Mouse (Mus musculus): Measurements from ENCODE around the gene Clpp. TPM values are rescaled to one million over a fixed set of nuclear protein-coding genes. Genes with fewer than 3 reads are reported as not detected.
A peak's percentile ranks its signal among the peaks of the same experiment; 100 is the strongest.

The Clpp gene
- polyA plus RNA-seq, 1 experiment from 2014 or later: 147 TPM

DNA sequence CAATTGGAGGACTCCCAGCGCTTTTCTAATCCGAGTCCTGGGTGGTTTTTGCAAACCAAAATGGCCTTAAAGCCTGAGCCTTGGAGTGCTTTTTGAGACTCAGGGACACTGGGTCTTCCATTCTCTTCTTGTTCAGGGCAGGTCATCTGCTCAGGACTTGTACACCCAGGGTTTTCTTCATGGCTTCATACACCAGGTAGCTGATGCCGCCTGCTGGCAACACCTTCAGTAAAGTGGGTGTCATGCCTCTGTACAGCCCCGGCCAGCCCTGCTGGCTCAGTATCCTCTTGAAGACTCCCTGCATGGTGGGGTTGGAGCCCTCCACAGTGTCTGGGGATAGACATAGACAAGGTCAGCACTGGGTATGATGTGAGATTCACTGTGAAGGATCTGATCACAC is 42.7 kb downstream of the Clpp start:
- H3K27ac ChIP-seq: no peak overlapping the region
- H3K9ac ChIP-seq (replicated peaks): no peak overlapping the region
- no peaks in the 10 kb centered on the region for H3K9me3 ChIP-seq
- peak overlapping the region; percentile 58; the same call in 1 of the 2 replicates for H3K4me2 ChIP-seq
- H3K27me3 ChIP-seq: peaks cover 12% of the 10 kb centered on the region
- WGBS: 93% methylated on average over 4 of the region's 4 CpGs
- peaks cover 15% of the 10 kb centered on the region for H3K36me3 ChIP-seq
- no peak for ATAC-seq (ENCODE audit: insufficient number of reproducible peaks, insufficient read depth, low FRiP score, low TSS enrichment, low read depth)
- peaks cover 18% of the 10 kb centered on the region for H3K4me1 ChIP-seq (replicated peaks)
- peak overlapping the region; percentile 41 for H3K4me3 ChIP-seq (replicated peaks)

GRCm38 (mm10) chr17:57038978-57039377 is 48.9 kb downstream of the Clpp start:
- no peak for ATAC-seq (ENCODE audit: insufficient number of reproducible peaks, insufficient read depth, low FRiP score, low TSS enrichment, low read depth)
- Histone ChIP-seq H3K4me1 (replicated peaks) (no peaks in the 10 kb centered on the region), H3K9me3 (no peaks in the 10 kb centered on the region), H3K27ac (no peak overlapping the region), H3K9ac (replicated peaks) (no peak overlapping the region), H3K27me3 (peaks cover 31% of the 10 kb centered on the region), H3K36me3 (no peaks in the 10 kb centered on the region), H3K4me2 (no peak overlapping the region), H3K4me3 (replicated peaks) (no peak overlapping the region)
- 37% methylated on average over 8 of the region's 8 CpGs for WGBS

DNA sequence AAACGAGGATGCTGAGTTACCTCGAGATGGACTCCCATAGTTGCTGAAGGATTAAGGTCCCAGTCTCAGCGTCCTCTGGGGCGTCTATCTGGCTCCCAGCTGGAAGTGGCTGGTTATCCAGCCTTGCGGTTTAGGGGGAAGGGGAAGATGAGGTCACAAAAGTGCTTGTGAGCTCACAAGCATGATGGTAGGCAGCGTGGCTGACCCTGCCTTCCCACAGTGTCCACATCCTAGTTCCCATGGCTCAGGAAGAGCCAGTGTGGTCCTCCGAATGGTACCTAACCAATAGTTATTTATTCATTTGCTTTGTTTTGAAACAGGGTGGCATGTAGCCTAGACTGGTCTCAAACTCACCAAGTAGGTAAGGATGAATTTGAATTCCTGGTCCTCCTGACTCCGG is 51.4 kb downstream of the Clpp start, which contains the start of gene Slc25a41:
Gene Slc25a41, minus strand, starts transcription at position 101 of the 400 bp plus-strand sequence.
- no peak for ATAC-seq (ENCODE audit: insufficient number of reproducible peaks, insufficient read depth, low FRiP score, low TSS enrichment, low read depth)

More for the DNA sequence above, 51.4 kb downstream of the Clpp start, which contains the start of gene Slc25a41:
- H3K4me1 ChIP-seq (replicated peaks): no peaks in the 10 kb centered on the region
- H3K9ac ChIP-seq (replicated peaks): no peak within 1 kb of the TSS
- H3K27me3 ChIP-seq: peaks cover 30% of the 10 kb centered on the region
- WGBS: 71% methylated on average over 8 of the region's 8 CpGs
- H3K9me3 ChIP-seq: no peaks in the 10 kb centered on the region
- H3K4me2 ChIP-seq: no peak within 1 kb of the TSS
- no peak within 1 kb of the TSS for H3K27ac ChIP-seq
- H3K36me3 ChIP-seq: no peaks in the 10 kb centered on the region
- H3K4me3 ChIP-seq (replicated peaks): no peak within 1 kb of the TSS

Other genes with a start within 250 kb of the Clpp start
- 18.9 and 19.6 TPM in 2 replicates for gene Nrtn, start 232.8 kb upstream of the Clpp start, polyA plus RNA-seq (2016; fragmentation: Nextera tagmentation; extraction: Ambion mirVana)
- gene Dus3l, start 225.5 kb upstream of the Clpp start, polyA plus RNA-seq (2016; fragmentation: Nextera tagmentation; extraction: Ambion mirVana): 42.0 and 46.7 TPM in 2 replicates
- gene Prr22, start 220.1 kb upstream of the Clpp start, polyA plus RNA-seq (2016; fragmentation: Nextera tagmentation; extraction: Ambion mirVana): 0.69 and 1.3 TPM in 2 replicates
- gene Rfx2, start 159.3 kb upstream of the Clpp start, polyA plus RNA-seq (2016; fragmentation: Nextera tagmentation; extraction: Ambion mirVana): 3.6 and 4.1 TPM in 2 replicates
- gene Acsbg2, start 115.9 kb upstream of the Clpp start, polyA plus RNA-seq (2016; fragmentation: Nextera tagmentation; extraction: Ambion mirVana): not detected in 2 replicates
- 0.26 and 0.52 TPM in 2 replicates for gene 1700061G19Rik, start 114.8 kb upstream of the Clpp start, polyA plus RNA-seq (2016; fragmentation: Nextera tagmentation; extraction: Ambion mirVana)
- 93.0 and 97.1 TPM in 2 replicates for gene Mllt1, start 54.9 kb upstream of the Clpp start, polyA plus RNA-seq (2016; fragmentation: Nextera tagmentation; extraction: Ambion mirVana)
- not detected in 2 replicates for gene Acer1, start 8.2 kb upstream of the Clpp start, polyA plus RNA-seq (2016; fragmentation: Nextera tagmentation; extraction: Ambion mirVana)
- gene Alkbh7, start 7.0 kb downstream of the Clpp start, polyA plus RNA-seq (2016; fragmentation: Nextera tagmentation; extraction: Ambion mirVana): 37.6 and 39.8 TPM in 2 replicates
- gene Pspn, start 9.7 kb downstream of the Clpp start, polyA plus RNA-seq (2016; fragmentation: Nextera tagmentation; extraction: Ambion mirVana): not detected in 2 replicates
- 61.5 and 68.2 TPM in 2 replicates for gene Gtf2f1, start 21.0 kb downstream of the Clpp start, polyA plus RNA-seq (2016; fragmentation: Nextera tagmentation; extraction: Ambion mirVana)
- 0.24 TPM in 1 of 2 replicates, not detected in the other for gene Gm17949, start 21.2 kb downstream of the Clpp start, polyA plus RNA-seq (2016; fragmentation: Nextera tagmentation; extraction: Ambion mirVana)
- 60.2 and 64.7 TPM in 2 replicates for gene Khsrp, start 41.2 kb downstream of the Clpp start, polyA plus RNA-seq (2016; fragmentation: Nextera tagmentation; extraction: Ambion mirVana)
- gene Slc25a41, start 51.3 kb downstream of the Clpp start, polyA plus RNA-seq (2016; fragmentation: Nextera tagmentation; extraction: Ambion mirVana): 0.17 and 0.23 TPM in 2 replicates
- gene Crb3, start 68.8 kb downstream of the Clpp start, polyA plus RNA-seq (2016; fragmentation: Nextera tagmentation; extraction: Ambion mirVana): 1.2 and 2.4 TPM in 2 replicates
- gene Slc25a23, start 69.6 kb downstream of the Clpp start, polyA plus RNA-seq (2016; fragmentation: Nextera tagmentation; extraction: Ambion mirVana): 4.5 and 4.9 TPM in 2 replicates
- 0.99 and 1.2 TPM in 2 replicates for gene Dennd1c, start 88.2 kb downstream of the Clpp start, polyA plus RNA-seq (2016; fragmentation: Nextera tagmentation; extraction: Ambion mirVana)
- gene Tubb4a, start 97.5 kb downstream of the Clpp start, polyA plus RNA-seq (2016; fragmentation: Nextera tagmentation; extraction: Ambion mirVana): 12.7 and 14.7 TPM in 2 replicates
- 10.2 and 11.3 TPM in 2 replicates for gene Tnfsf9, start 115.0 kb downstream of the Clpp start, polyA plus RNA-seq (2016; fragmentation: Nextera tagmentation; extraction: Ambion mirVana)
- not detected in 2 replicates for gene Cd70, start 159.5 kb downstream of the Clpp start, polyA plus RNA-seq (2016; fragmentation: Nextera tagmentation; extraction: Ambion mirVana)
- gene Tnfsf14, start 203.9 kb downstream of the Clpp start, polyA plus RNA-seq (2016; fragmentation: Nextera tagmentation; extraction: Ambion mirVana): 0.18 and 0.33 TPM in 2 replicates
- 0.08 and 1.00 TPM in 2 replicates for gene C3, start 237.8 kb downstream of the Clpp start, polyA plus RNA-seq (2016; fragmentation: Nextera tagmentation; extraction: Ambion mirVana)

All from limb, embryonic 12.5 days (tissue).